Mouse (Mus musculus) urinary bladder, postnatal 36 days (tissue): ENCODE data around the gene Ifit1bl2.
"Not testable (repeated sequence)": the region's sequence is repeated elsewhere in the genome, so short reads cannot be mapped to it uniquely, and the experiment has no call there.

Experiments
- DNase-seq, 2 experiments: peaks; one replicate each; pipeline ENCODE4 v3.0.0; 2022; ENCODE audit warnings: low spot score in 2 of 2, mixed read lengths in 1 of 2

The Ifit1bl2 gene

GRCm38 (mm10) chr19:34640623-34641022 is at the start of gene Ifit1bl2, which contains the start of gene Ifit1:
TSS of gene Ifit1bl2 (minus strand) at chr19:34640743.
TSS of gene Ifit1 (plus strand) at chr19:34640871.
- DNase-seq, result no peak

- no peak for DNase-seq
Observed at GRCm38 (mm10) chr19:34685530-34685929, 45.0 kb upstream of the Ifit1bl2 start.

GRCm38 (mm10) chr19:34684857-34685256 is 44.3 kb upstream of the Ifit1bl2 start:
- peak; percentile 14 to 27 for DNase-seq

GRCm38 (mm10) chr19:34678428-34678827 is 37.9 kb upstream of the Ifit1bl2 start:
- DNase-seq, result no peak

GRCm38 (mm10) chr19:34673476-34673875 is 32.9 kb upstream of the Ifit1bl2 start:
- DNase-seq, result peak in 1 of 2 experiments; percentile 15

- DNase-seq, result peak; percentile 53 to 55
Observed at GRCm38 (mm10) chr19:34666127-34666526, 25.6 kb upstream of the Ifit1bl2 start.

- no peak for DNase-seq
Observed at GRCm38 (mm10) chr19:34662740-34663139, 22.2 kb upstream of the Ifit1bl2 start.

GRCm38 (mm10) chr19:34662067-34662507 is 21.5 kb upstream of the Ifit1bl2 start:
- DNase-seq, result peak; percentile 27 to 48

- DNase-seq, result no peak
Observed at GRCm38 (mm10) chr19:34656511-34657298, 16.2 kb upstream of the Ifit1bl2 start.

GRCm38 (mm10) chr19:34655227-34655805 is 14.8 kb upstream of the Ifit1bl2 start:
- DNase-seq, result no peak

GRCm38 (mm10) chr19:34650997-34651396 is 10.5 kb upstream of the Ifit1bl2 start:
- no peak for DNase-seq

- DNase-seq, result no peak
Observed at GRCm38 (mm10) chr19:34650276-34650675, 9.7 kb upstream of the Ifit1bl2 start.

- DNase-seq, result not testable (repeated sequence)
Observed at GRCm38 (mm10) chr19:34647630-34648029, 7.1 kb upstream of the Ifit1bl2 start.

GRCm38 (mm10) chr19:34642616-34643015 is 2.1 kb upstream of the Ifit1bl2 start:
- no peak for DNase-seq

GRCm38 (mm10) chr19:34636933-34637557 is 3.5 kb downstream of the Ifit1bl2 start:
- DNase-seq, result peak; percentile 30 to 51

GRCm38 (mm10) chr19:34633484-34633883 is 7.1 kb downstream of the Ifit1bl2 start:
- DNase-seq, result no peak

GRCm38 (mm10) chr19:34631487-34631886 is 9.1 kb downstream of the Ifit1bl2 start:
- DNase-seq, result no peak

GRCm38 (mm10) chr19:34627496-34627895 is 13.0 kb downstream of the Ifit1bl2 start:
- no peak for DNase-seq

- no peak for DNase-seq
Observed at GRCm38 (mm10) chr19:34624663-34625062, 15.9 kb downstream of the Ifit1bl2 start.

GRCm38 (mm10) chr19:34623781-34624180 is 16.8 kb downstream of the Ifit1bl2 start:
- no peak for DNase-seq

GRCm38 (mm10) chr19:34620871-34621270 is 19.7 kb downstream of the Ifit1bl2 start:
- DNase-seq, result no peak

GRCm38 (mm10) chr19:34612243-34613001 is 28.1 kb downstream of the Ifit1bl2 start:
- not testable (repeated sequence) for DNase-seq
